Mouse (Mus musculus): Measurements from ENCODE around the gene 1810065E05Rik. TPM values are rescaled to one million over a fixed set of nuclear protein-coding genes. Genes with fewer than 3 reads are reported as not detected.

The 1810065E05Rik gene
- polyA plus RNA-seq (2014; fragmentation: Illumina TruSeq; extraction: RNeasy Lipid Tissue Mini Kit (QIAGEN cat#74804); ENCODE audit: low read depth, low replicate concordance), result 220 TPM

GRCm38 (mm10) chr11:58420815-58421214 lies at the start of gene 1810065E05Rik:
Gene 1810065E05Rik (plus strand): TSS chr11:58421111.

GRCm38 (mm10) chr11:58378763-58379278 lies 42.1 kb upstream of the 1810065E05Rik start, which contains the start of gene Lypd8:
Gene Lypd8 (plus strand): TSS chr11:58379043.

GRCm38 (mm10) chr11:58432259-58432658 lies 11.3 kb downstream of the 1810065E05Rik start, which contains the start of gene Gm12253:
Gene Gm12253 (plus strand): TSS chr11:58432559.

GRCm38 (mm10) chr11:58452759-58453158 lies 31.8 kb downstream of the 1810065E05Rik start, which contains the start of gene Lypd9:
Gene Lypd9 (minus strand): TSS chr11:58452923.

GRCm38 (mm10) chr11:58462170-58462569 lies 41.3 kb downstream of the 1810065E05Rik start, which contains the start of gene Olfr30:
Gene Olfr30 (minus strand): TSS chr11:58462270.

Other genes starting within 250 kb of the 1810065E05Rik start
- gene Mrpl22, start 249.4 kb upstream of the 1810065E05Rik start, polyA plus RNA-seq (2014; fragmentation: Illumina TruSeq; extraction: RNeasy Lipid Tissue Mini Kit (QIAGEN cat#74804); ENCODE audit: low read depth, low replicate concordance), result 27.6 TPM
- gene Igtp, start 221.6 kb upstream of the 1810065E05Rik start, polyA plus RNA-seq (2014; fragmentation: Illumina TruSeq; extraction: RNeasy Lipid Tissue Mini Kit (QIAGEN cat#74804); ENCODE audit: low read depth, low replicate concordance), result 19.7 TPM
- gene Irgm2, start 221.5 kb upstream of the 1810065E05Rik start, polyA plus RNA-seq (2014; fragmentation: Illumina TruSeq; extraction: RNeasy Lipid Tissue Mini Kit (QIAGEN cat#74804); ENCODE audit: low read depth, low replicate concordance), result 35.9 TPM
- not detected for gene 4930438A08Rik, start 146.3 kb upstream of the 1810065E05Rik start, polyA plus RNA-seq (2014; fragmentation: Illumina TruSeq; extraction: RNeasy Lipid Tissue Mini Kit (QIAGEN cat#74804); ENCODE audit: low read depth, low replicate concordance)
- 2.9 TPM for gene Zfp692, start 114.0 kb upstream of the 1810065E05Rik start, polyA plus RNA-seq (2014; fragmentation: Illumina TruSeq; extraction: RNeasy Lipid Tissue Mini Kit (QIAGEN cat#74804); ENCODE audit: low read depth, low replicate concordance)
- gene Zfp672, start 90.8 kb upstream of the 1810065E05Rik start, polyA plus RNA-seq (2014; fragmentation: Illumina TruSeq; extraction: RNeasy Lipid Tissue Mini Kit (QIAGEN cat#74804); ENCODE audit: low read depth, low replicate concordance), result 75.1 TPM
- gene Sh3bp5l, start 90.4 kb upstream of the 1810065E05Rik start, polyA plus RNA-seq (2014; fragmentation: Illumina TruSeq; extraction: RNeasy Lipid Tissue Mini Kit (QIAGEN cat#74804); ENCODE audit: low read depth, low replicate concordance), result 1.0 TPM
- 5,512 TPM for gene Lypd8, start 42.1 kb upstream of the 1810065E05Rik start, polyA plus RNA-seq (2014; fragmentation: Illumina TruSeq; extraction: RNeasy Lipid Tissue Mini Kit (QIAGEN cat#74804); ENCODE audit: low read depth, low replicate concordance)
- gene Gm12253, start 11.4 kb downstream of the 1810065E05Rik start, polyA plus RNA-seq (2014; fragmentation: Illumina TruSeq; extraction: RNeasy Lipid Tissue Mini Kit (QIAGEN cat#74804); ENCODE audit: low read depth, low replicate concordance), result not detected
- not detected for gene Lypd9, start 31.8 kb downstream of the 1810065E05Rik start, polyA plus RNA-seq (2014; fragmentation: Illumina TruSeq; extraction: RNeasy Lipid Tissue Mini Kit (QIAGEN cat#74804); ENCODE audit: low read depth, low replicate concordance)
- gene Olfr30, start 41.2 kb downstream of the 1810065E05Rik start, polyA plus RNA-seq (2014; fragmentation: Illumina TruSeq; extraction: RNeasy Lipid Tissue Mini Kit (QIAGEN cat#74804); ENCODE audit: low read depth, low replicate concordance), result not detected
- gene Olfr332, start 71.4 kb downstream of the 1810065E05Rik start, polyA plus RNA-seq (2014; fragmentation: Illumina TruSeq; extraction: RNeasy Lipid Tissue Mini Kit (QIAGEN cat#74804); ENCODE audit: low read depth, low replicate concordance), result 0.13 TPM
- gene Olfr331, start 81.5 kb downstream of the 1810065E05Rik start, polyA plus RNA-seq (2014; fragmentation: Illumina TruSeq; extraction: RNeasy Lipid Tissue Mini Kit (QIAGEN cat#74804); ENCODE audit: low read depth, low replicate concordance), result not detected
- not detected for gene Olfr330, start 113.7 kb downstream of the 1810065E05Rik start, polyA plus RNA-seq (2014; fragmentation: Illumina TruSeq; extraction: RNeasy Lipid Tissue Mini Kit (QIAGEN cat#74804); ENCODE audit: low read depth, low replicate concordance)
- not detected for gene Olfr329-ps, start 125.3 kb downstream of the 1810065E05Rik start, polyA plus RNA-seq (2014; fragmentation: Illumina TruSeq; extraction: RNeasy Lipid Tissue Mini Kit (QIAGEN cat#74804); ENCODE audit: low read depth, low replicate concordance)
- gene Olfr328, start 134.5 kb downstream of the 1810065E05Rik start, polyA plus RNA-seq (2014; fragmentation: Illumina TruSeq; extraction: RNeasy Lipid Tissue Mini Kit (QIAGEN cat#74804); ENCODE audit: low read depth, low replicate concordance), result not detected
- not detected for gene Olfr224, start 149.4 kb downstream of the 1810065E05Rik start, polyA plus RNA-seq (2014; fragmentation: Illumina TruSeq; extraction: RNeasy Lipid Tissue Mini Kit (QIAGEN cat#74804); ENCODE audit: low read depth, low replicate concordance)
- gene Olfr325, start 156.6 kb downstream of the 1810065E05Rik start, polyA plus RNA-seq (2014; fragmentation: Illumina TruSeq; extraction: RNeasy Lipid Tissue Mini Kit (QIAGEN cat#74804); ENCODE audit: low read depth, low replicate concordance), result not detected
- gene Olfr324, start 174.0 kb downstream of the 1810065E05Rik start, polyA plus RNA-seq (2014; fragmentation: Illumina TruSeq; extraction: RNeasy Lipid Tissue Mini Kit (QIAGEN cat#74804); ENCODE audit: low read depth, low replicate concordance), result not detected
- 45.8 TPM for gene 2210407C18Rik, start 195.0 kb downstream of the 1810065E05Rik start, polyA plus RNA-seq (2014; fragmentation: Illumina TruSeq; extraction: RNeasy Lipid Tissue Mini Kit (QIAGEN cat#74804); ENCODE audit: low read depth, low replicate concordance)
- not detected for gene Olfr323, start 209.4 kb downstream of the 1810065E05Rik start, polyA plus RNA-seq (2014; fragmentation: Illumina TruSeq; extraction: RNeasy Lipid Tissue Mini Kit (QIAGEN cat#74804); ENCODE audit: low read depth, low replicate concordance)
- not detected for gene Trim58, start 219.4 kb downstream of the 1810065E05Rik start, polyA plus RNA-seq (2014; fragmentation: Illumina TruSeq; extraction: RNeasy Lipid Tissue Mini Kit (QIAGEN cat#74804); ENCODE audit: low read depth, low replicate concordance)
- not detected for gene Olfr322, start 237.7 kb downstream of the 1810065E05Rik start, polyA plus RNA-seq (2014; fragmentation: Illumina TruSeq; extraction: RNeasy Lipid Tissue Mini Kit (QIAGEN cat#74804); ENCODE audit: low read depth, low replicate concordance)

Data from sigmoid colon, adult 10 weeks (tissue).